7 mouse cellular contexts compared by ENCODE assay signal in the genomic region with DNA sequence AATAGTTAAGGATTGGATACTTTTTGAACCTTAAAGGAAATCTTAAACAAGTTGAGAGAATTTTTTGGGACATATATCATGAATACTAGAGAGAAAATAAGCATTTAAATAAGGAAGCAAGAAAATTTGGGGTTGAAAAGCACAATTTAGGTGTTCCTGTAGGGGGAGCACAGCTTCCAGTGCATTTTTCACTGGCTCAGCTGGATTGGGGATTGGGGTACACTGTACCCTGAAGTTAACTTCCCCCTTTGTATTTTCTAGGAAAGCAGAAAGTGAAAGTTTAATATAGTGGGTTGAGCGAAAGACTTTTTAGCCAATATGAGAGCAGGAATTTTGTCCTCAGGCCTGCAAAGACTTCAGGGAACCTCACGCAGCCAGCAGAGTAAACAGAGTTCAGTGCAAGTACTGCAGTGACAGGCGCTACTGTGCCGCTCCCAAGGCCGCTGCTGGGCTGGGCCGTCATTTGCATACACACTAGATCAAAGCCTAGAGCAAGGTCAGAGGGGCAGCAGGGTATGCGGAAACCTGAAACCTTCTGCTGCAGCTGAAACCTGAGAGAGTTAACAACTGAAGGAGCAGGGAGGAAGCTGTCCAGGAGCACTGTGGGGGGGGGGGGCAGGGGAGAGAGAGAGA.
A peak's percentile ranks its signal among the peaks of the same experiment; 100 is the strongest.
DNase-seq lines count a peak whose midpoint lies in the region; ATAC-seq and TF ChIP-seq lines count a peak whose summit lies in the region.

No protein-coding gene starts in this region.

- ATAC-seq in heart, embryonic 12.5 days (ENCODE audit: insufficient number of reproducible peaks, low FRiP score): 0 out of 2 replicates have a peak, but pooled peaks have one; percentile 67
- ATAC-seq in CD4-positive, CD25-positive, alpha-beta regulatory T cell, adult 4 months: no peak

- 3% methylated on average over 7 of the region's 7 CpGs for WGBS in heart, embryonic 12.5 days

- H3K9ac ChIP-seq in heart, embryonic 12.5 days: no peak overlapping the region

- DNase-seq in R1 (ENCODE audit: low read depth, low spot score): peak; percentile 79
- peak; percentile 55 for DNase-seq in brain, embryonic 14.5 days (ENCODE audit: low read depth)
- peak; percentile 38 for DNase-seq in kidney, postnatal 10 days
- DNase-seq in lung, postnatal 4 days: peak; percentile 9 to 30
- DNase-seq in layer of hippocampus, postnatal 14 days (ENCODE audit: low spot score in 2 of 2): no peak

- H3K4me2 ChIP-seq in heart, embryonic 12.5 days: peak overlapping the region; percentile 44

- no peak overlapping the region for H3K27ac ChIP-seq in heart, embryonic 12.5 days (ENCODE audit: poor library complexity, severe bottlenecking)

- no peaks in the 10 kb centered on the region for H3K9me3 ChIP-seq in heart, embryonic 12.5 days (replicated peaks)

- H3K4me1 ChIP-seq in heart, embryonic 12.5 days (replicated peaks): 0 out of 2 replicates have a peak, but pooled peaks cover 3% of the 10 kb centered on the region

- no peaks in the 10 kb centered on the region for H3K27me3 ChIP-seq in heart, embryonic 12.5 days (replicated peaks)

- no peak for TF ChIP-seq POLR2A in brain, embryonic 14.5 days (IDR thresholded peaks at IDR 0.05; ENCODE audit: borderline replicate concordance, extremely low read depth, insufficient read depth, insufficient read length, poor library complexity, severe bottlenecking)

- no peaks in the 10 kb centered on the region for H3K36me3 ChIP-seq in heart, embryonic 12.5 days

- H3K4me3 ChIP-seq in heart, embryonic 12.5 days: 0 out of 2 replicates have a peak overlapping the region, but pooled peaks have one; percentile 9

- TF ChIP-seq CTCF in brain, embryonic 14.5 days (IDR thresholded peaks at IDR 0.05; ENCODE audit: borderline replicate concordance, extremely low read depth, insufficient read depth, insufficient read length): peak; percentile 23; the same call in 1 of the 2 replicates

Comparison
In these comparisons a context has a peak if more than half of its experiments do, and no peak if none do; other contexts are left out.
1. DNase-seq: peak in R1 (single experiment), brain, embryonic 14.5 days (single experiment), kidney, postnatal 10 days (single experiment) and lung, postnatal 4 days (2 of 2); none in layer of hippocampus, postnatal 14 days (0 of 2).